Mouse (Mus musculus) subcutaneous adipose tissue, adult 2 months (tissue): ENCODE measurements around the gene Kcnk15. TPM values are rescaled to one million over a fixed set of nuclear protein-coding genes. Genes with fewer than 3 reads are reported as not detected.

Experiments used
- polyA plus RNA-seq: library from polyadenylated mRNA; depleted of rRNA; stranded (reverse); fragments of >200 nt; gene quantifications from 2 replicates; pipeline ENCODE4 v1.2.3, GENCODE M21; 2012; ENCODE audit warnings: low replicate concordance; rRNA removed

Kcnk15 gene
- not detected in 2 replicates for polyA plus RNA-seq

DNA sequence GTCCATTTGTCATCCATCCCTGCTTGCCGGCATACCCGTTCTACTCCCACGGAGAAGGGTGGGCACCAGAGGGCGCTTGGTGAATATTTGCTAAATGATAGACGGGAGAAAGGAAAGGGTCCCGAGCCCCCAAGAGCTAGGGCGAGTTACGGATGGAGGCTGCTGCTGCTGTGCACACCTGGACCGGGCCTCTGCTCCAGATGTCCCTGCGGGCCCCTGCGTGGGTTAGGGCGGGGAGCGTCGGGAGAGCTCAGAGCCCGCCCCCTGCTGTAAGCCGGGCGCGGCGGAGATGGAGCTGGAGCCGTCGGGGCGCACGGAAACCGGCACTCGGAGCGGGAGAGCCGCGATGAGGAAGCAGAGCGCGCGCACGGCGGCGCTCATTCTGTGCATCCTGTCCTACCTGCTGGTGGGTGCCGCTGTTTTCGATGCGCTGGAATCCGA, at the start of gene Kcnk15:
TSS of gene Kcnk15 (plus strand) at position 191 of the 441 bp plus-strand sequence.

DNA sequence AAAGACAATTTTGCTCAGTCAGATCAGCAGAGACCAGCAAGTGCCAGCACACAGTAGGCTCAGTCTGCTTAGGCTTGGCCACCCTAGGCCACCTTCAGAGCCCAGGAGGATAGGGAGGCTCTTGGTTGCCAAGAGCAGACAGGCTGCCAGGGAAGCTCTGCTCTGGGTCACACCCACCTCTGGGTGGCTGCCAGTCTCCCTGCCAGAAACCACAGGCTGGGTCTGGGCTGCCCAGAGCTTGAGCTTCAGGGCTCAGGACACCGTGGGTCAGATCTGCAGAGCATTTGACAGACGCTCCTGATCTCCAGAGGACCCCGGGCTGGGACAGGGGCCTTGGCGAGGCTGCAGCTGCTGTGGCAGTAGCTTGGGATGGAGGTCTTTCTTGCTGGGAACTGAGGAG, 32.8 kb upstream of the Kcnk15 start, which contains the start of gene Ccn5:
TSS of gene Ccn5 (plus strand) at position 255 of the 400 bp plus-strand sequence.

Other genes with a start within 250 kb of the Kcnk15 start
- 294 and 371 TPM in 2 replicates for gene Serinc3, start 208.5 kb upstream of the Kcnk15 start, polyA plus RNA-seq
- 67.4 and 85.8 TPM in 2 replicates for gene Pkig, start 195.3 kb upstream of the Kcnk15 start, polyA plus RNA-seq
- 2.7 and 4.9 TPM in 2 replicates for gene Ada, start 103.4 kb upstream of the Kcnk15 start, polyA plus RNA-seq
- gene Ccn5, start 32.8 kb upstream of the Kcnk15 start, polyA plus RNA-seq: 6.9 and 7.5 TPM in 2 replicates
- 1.1 and 3.0 TPM in 2 replicates for gene Rims4, start 65.0 kb downstream of the Kcnk15 start, polyA plus RNA-seq
- 86.0 and 232 TPM in 2 replicates for gene Ywhab, start 141.3 kb downstream of the Kcnk15 start, polyA plus RNA-seq
- gene Pabpc1l, start 171.8 kb downstream of the Kcnk15 start, polyA plus RNA-seq: 1.1 and 3.3 TPM in 2 replicates
- 11.5 and 16.5 TPM in 2 replicates for gene Stk4, start 216.7 kb downstream of the Kcnk15 start, polyA plus RNA-seq
- 49.5 and 50.0 TPM in 2 replicates for gene Tomm34, start 217.5 kb downstream of the Kcnk15 start, polyA plus RNA-seq